Mouse (Mus musculus): Measurements from ENCODE around the gene Fat4.

Gene Fat4

DNA sequence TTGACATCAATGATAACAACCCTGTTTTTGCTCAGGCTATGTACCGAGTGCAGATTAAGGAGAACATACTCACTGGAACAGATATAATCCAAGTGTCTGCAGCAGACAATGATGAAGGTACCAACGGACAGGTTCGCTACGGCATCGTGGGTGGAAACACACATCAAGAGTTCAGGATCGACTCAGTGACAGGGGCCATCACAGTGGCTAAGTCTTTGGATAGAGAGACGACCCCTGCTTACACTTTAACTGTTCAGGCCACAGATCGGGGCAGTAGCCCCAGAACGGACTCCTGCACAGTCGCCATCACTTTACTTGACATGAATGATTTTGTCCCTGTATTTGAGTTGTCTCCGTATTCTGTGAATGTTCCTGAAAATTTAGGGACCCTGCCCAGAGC lies 70.4 kb downstream of the Fat4 start:
- DNase-seq (ENCODE audit: low read depth in 2 of 2, low spot score in 2 of 2) = no peak

DNA sequence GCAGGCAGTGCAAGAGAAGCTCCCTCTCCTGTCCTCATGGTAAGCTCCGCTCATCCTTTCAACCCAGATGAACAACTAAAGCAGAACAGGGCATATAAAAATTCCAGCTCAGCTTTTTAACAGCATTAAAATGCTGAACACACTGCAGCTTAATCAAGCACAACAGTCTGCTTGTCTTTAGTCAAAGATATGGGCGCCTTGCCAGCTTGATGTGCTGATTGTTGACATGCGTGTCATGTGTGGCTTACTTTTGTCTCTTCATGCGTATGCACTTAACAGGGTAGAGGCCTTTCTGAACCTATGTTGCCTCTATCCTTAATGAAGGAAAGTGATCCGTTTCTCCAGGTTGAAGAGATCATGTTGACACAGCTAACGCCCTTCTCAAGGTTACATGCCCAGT lies 75.6 kb downstream of the Fat4 start:
- no peak for DNase-seq (ENCODE audit: low read depth in 2 of 2, low spot score in 2 of 2)

DNA sequence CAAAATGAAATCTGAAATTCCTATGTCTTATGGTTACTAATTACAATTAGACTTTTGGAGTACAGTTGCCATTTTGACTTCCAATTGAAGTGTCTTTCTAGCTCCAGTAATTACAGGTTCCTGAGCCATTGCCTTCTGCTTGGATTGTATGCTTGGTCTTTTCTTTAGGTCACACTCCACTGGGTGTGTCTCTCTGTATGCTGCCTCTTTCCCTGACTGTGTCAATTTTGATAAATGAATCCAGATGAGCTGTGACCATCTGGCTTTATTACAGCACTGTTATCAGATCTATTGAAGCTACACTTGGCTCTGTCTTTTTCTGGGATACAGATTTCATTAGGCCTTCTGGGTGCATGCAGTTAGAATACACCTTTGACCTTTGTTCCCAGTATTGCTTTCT lies 80.7 kb downstream of the Fat4 start:
- no peak for DNase-seq (ENCODE audit: low read depth in 2 of 2, low spot score in 2 of 2)

DNA sequence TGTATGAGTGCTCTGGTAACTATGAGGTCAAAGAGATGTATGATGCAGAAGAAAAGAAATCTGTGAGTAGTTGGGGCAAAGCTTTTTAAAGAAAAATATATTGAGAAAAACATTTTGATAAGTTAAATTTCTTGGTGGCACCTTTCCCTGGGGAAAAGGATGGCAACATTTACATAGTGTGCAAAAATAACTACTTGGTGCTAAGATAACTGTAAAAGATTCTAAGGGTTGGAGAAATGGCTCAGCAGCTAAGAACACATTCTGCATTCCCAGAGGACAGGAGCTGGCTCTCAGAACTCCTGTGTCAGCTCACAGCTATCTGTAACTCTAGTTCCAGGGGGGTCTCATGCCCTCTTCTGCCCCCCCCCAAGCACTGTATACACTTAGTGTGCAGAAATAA lies 99.6 kb downstream of the Fat4 start:
- no peak for DNase-seq (ENCODE audit: low read depth in 2 of 2, low spot score in 2 of 2)

- no peak for DNase-seq (ENCODE audit: low read depth in 2 of 2, low spot score in 2 of 2)
Observed at GRCm38 (mm10) chr3:38989181-38989580, 102.4 kb downstream of the Fat4 start.

GRCm38 (mm10) chr3:39000011-39000410 lies 113.3 kb downstream of the Fat4 start:
- no peak for DNase-seq (ENCODE audit: low read depth in 2 of 2, low spot score in 2 of 2)

GRCm38 (mm10) chr3:39010544-39010943 lies 123.8 kb downstream of the Fat4 start:
- DNase-seq (ENCODE audit: low read depth in 2 of 2, low spot score in 2 of 2) = no peak

GRCm38 (mm10) chr3:39017633-39018032 lies 130.9 kb downstream of the Fat4 start:
- no peak for DNase-seq (ENCODE audit: low read depth in 2 of 2, low spot score in 2 of 2)

- no peak for DNase-seq (ENCODE audit: low read depth in 2 of 2, low spot score in 2 of 2)
Observed at GRCm38 (mm10) chr3:39036113-39036512, 149.4 kb downstream of the Fat4 start.

GRCm38 (mm10) chr3:39046425-39046824 lies 159.7 kb downstream of the Fat4 start:
- DNase-seq (ENCODE audit: low read depth in 2 of 2, low spot score in 2 of 2) = no peak

DNA sequence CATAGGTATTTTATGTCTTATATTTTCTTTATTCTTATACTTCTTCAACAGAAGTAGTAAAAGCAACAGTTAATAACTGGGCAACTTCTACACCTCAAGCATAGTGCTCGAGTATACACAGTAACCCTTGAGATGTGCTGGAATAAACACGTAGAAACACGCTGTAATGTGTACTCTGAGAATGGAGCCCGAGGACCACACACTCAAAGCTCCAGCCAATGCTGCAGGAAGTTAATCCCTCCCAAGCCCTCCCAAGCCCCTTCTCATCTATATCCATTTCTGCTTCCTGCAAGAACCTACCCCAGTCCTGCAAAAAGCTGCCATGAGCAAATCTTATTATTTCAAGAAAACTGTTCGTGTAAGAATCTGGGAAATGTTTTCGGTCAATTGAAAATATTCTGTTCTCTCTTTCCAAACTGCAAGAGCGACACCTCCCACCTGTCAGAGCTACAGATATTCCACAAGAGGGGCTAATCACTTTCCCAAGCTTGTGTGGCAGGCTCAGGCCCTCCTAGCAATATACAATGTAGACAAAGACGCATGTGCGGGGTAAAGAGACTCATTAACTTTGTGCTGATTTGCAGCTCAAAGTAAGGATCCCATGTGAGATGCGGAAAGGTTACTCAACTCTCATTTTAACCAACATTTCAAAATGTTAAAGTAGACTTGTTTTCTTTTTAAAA lies 161.0 kb downstream of the Fat4 start:
- no peak for DNase-seq (ENCODE audit: low read depth in 2 of 2, low spot score in 2 of 2)

GRCm38 (mm10) chr3:39048304-39048667 lies 161.5 kb downstream of the Fat4 start:
- DNase-seq (ENCODE audit: low read depth in 2 of 2, low spot score in 2 of 2) = no peak

GRCm38 (mm10) chr3:39050130-39050529 lies 163.4 kb downstream of the Fat4 start:
- no peak for DNase-seq (ENCODE audit: low read depth in 2 of 2, low spot score in 2 of 2)

DNA sequence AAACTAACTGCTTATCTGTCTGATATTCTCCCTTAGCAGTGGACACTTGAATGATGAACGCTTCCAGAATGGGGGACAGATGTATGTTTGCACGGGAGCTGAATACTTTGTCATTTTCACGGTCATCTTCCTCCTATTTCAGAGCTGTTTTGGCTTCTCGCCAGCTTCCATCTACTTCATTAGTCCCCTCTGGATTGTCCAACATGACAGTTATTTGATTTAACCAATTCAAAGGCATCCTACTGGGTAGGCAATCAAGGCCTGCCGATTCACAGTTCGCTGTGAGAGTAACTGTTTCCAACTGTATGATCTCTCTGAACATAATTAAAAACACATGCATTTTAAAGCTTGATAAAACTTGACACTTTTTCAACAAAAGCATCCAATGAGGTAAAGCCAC lies 166.3 kb downstream of the Fat4 start:
- no peak for DNase-seq (ENCODE audit: low read depth in 2 of 2, low spot score in 2 of 2)

All from CD8-positive naive resting alpha-beta T cell, adult 2 months (primary cell).